Mouse (Mus musculus) liver, adult 2 months (tissue): ENCODE measurements around the gene Tmsb15a.

Source experiments
- CTCF ChIP-seq: fragments of 200-500 bp; IDR thresholded peaks from 2 replicates; pipeline ENCODE4 v1.5.1; 2011; ENCODE audit warnings: low read depth, low read length, control low read depth
- POLR2A ChIP-seq: fragments of 200-500 bp; IDR thresholded peaks from 2 replicates; pipeline ENCODE4 v1.6.1; 2011; ENCODE audit warnings: low read length, control low read depth; ENCODE audit not compliant: insufficient read depth; ENCODE audit errors: extremely low read depth

DNA sequence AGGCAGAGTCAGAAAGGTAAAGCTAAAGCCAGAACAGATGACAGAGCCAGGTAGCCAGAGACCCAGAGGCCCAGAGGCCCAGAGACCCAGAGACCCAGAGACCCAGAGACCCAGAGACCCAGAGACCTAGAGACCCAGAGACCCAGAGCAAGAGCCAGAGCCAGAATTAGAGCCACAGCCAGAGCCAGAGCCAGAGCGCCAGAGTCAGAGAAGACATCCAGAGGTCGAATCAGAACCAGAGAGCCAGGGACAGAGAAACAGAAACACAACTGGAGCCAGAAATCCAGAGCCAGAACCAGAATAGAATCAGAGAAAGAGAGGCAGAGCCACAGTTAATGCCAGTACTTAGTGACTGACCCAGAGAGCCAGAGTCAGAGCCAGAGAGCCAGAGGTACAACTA lies 43.2 kb downstream of the Tmsb15a start:
- TF ChIP-seq CTCF (no peak), POLR2A (no peak)
